Mouse (Mus musculus): Measurements from ENCODE around the gene Slc45a2.
"Not testable (repeated sequence)": the region's sequence is repeated elsewhere in the genome, so short reads cannot be mapped to it uniquely, and the experiment has no call there.

Gene Slc45a2

GRCm38 (mm10) chr15:11000421-11000820, at the start of gene Slc45a2:
TSS of gene Slc45a2 (plus strand) at chr15:11000721.
- no peak for DNase-seq (ENCODE audit: low read depth)

DNA sequence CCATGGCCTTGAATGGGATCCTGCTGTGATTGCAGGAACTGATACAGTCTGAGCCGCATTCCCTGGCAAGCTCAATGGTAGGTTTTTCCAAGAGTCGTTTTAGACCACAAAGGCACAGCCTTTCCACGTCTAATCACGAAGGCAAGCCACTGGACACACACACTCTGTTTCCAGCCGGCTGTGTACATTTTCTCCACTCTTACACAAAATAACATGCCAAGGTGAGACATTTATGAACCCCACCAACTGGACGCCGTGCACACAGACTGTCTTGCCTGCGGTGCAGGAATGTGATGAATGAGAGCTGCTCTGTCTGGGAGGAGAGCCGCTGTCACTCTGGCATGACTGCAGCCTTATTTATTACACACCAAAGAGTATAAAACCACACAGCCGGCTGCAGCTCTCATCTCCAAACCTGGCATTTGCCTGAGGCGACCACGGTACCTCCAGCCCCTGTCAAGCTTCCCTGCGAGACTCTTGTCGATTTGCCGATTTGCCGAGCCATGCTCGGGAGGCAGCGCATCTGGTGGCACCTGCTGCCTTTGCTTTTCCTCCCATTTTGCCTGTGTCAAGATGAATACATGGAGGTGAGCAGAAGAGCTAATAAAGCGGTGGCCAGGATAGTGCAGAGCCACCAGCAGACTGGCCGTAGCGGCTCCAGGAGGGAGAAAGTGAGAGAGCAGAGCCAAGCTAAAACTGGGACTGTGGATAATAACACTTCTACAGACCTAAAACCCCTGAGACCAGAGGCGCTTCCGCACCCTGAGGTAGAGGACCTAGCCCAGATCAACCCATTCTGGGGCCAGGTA, 48.4 kb upstream of the Slc45a2 start, which contains the start of gene C1qtnf3:
Gene C1qtnf3, plus strand, starts transcription at position 382 of the 809 bp plus-strand sequence.
- DNase-seq (ENCODE audit: low read depth): no peak

DNA sequence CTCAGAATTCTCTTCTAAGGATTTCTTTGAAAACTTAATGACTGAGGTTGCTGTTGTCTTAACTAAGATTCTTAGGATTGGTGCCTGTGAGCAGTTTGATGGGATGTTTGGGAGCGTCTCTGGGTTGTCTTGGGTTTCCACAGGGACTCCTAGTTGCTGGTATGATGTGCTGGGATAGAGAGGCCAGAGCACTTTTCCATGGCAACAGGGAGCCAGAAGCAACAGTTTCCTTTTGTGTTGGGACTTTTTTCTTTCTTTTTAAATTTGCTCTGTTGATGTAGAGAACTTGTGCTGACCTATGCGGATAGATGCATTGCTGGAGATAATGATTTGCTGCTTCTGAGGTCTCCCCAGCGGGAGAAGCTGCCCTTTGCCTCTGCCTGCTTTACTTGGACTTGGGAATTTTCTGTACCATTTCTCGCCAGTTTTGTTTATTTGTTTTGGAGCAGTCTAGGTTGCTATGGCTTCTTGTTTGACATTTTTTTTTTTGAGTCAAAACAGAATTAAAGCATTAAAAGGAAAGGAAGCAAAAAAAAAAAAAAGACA, 47.7 kb upstream of the Slc45a2 start:
- no peak for DNase-seq (ENCODE audit: low read depth)

DNA sequence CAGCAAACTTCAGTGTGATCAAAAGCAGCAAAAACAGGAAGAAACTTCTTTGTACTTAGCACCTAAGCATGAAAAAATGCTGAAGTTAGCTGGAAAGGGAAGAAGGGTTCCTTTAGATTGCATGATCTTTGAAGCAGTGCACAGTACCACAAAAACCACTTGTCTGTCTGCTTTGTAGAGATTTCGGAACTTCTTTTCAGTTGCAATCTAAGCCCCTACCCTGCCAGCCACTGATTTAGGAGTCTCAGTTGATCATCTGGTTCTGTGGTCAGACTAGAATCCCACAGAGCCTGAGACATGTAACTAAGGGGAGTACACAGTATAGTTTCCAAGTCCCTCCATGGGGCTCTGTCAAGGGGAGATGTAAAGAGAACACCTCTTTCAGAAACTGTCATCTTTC, 47.1 kb upstream of the Slc45a2 start:
- no peak for DNase-seq (ENCODE audit: low read depth)

- no peak for DNase-seq (ENCODE audit: low read depth)
These were observed 46.0 kb upstream of the Slc45a2 start for GRCm38 (mm10) chr15:10954381-10955016.

DNA sequence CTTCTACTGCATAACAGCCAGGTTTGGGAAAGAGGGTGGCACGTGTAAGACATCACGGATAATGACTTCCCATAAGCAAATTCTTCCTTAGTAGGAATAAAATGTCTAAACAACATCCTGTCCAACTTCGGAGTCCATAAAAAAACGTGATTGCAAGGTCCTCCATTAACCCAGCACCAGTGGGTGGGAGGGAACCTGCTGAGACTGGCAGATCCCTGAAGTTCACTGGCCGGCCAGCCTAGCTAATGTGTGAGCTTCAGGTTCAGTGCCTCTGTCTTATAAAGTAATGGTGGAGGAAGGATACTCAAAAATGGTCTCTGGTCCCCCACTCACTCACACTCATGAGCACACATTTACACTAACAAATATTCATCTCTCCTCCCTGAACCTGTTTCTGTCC, 45.4 kb upstream of the Slc45a2 start:
- no peak for DNase-seq (ENCODE audit: low read depth)

DNA sequence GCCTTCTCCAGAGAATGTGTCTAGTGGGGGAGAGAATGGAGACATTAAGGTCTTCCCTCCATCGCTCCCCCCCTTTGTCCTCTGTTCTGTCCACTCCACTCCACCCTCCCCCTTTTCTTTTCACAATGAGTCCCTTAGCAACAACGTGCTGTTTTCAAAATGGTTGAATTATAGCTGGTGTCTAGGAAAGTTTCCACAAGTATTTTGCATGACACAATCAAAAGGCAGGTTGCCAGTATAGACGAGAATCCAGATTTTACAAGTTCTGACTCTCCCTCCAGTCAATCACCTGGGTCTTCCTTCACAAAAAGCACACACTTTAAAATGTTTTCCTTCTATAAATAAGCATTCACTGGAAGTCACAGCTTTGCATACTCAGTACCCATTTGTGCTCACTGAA, 43.8 kb upstream of the Slc45a2 start:
- no peak for DNase-seq (ENCODE audit: low read depth)

- DNase-seq (ENCODE audit: low read depth): no peak
These were observed 41.1 kb upstream of the Slc45a2 start for GRCm38 (mm10) chr15:10959277-10960026.

DNA sequence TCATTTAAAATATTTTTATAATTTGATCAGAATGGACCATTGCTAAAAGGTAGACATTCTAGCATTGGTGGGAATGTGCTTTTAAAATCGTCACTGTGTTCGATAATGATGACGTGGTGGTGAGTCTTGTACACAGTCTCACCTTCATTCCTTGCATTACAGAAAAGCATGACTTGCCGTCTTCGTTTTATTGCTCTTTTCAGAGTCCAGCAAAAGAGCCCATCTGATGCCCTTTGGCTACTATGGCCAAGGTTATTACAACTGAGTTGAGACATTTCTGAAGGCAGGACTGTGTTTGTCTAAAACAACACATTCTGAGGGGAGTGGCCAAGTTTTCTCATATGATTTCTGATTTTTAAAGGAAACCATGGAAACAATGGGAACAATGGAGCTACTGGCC, 40.3 kb upstream of the Slc45a2 start:
- DNase-seq (ENCODE audit: low read depth): no peak

DNA sequence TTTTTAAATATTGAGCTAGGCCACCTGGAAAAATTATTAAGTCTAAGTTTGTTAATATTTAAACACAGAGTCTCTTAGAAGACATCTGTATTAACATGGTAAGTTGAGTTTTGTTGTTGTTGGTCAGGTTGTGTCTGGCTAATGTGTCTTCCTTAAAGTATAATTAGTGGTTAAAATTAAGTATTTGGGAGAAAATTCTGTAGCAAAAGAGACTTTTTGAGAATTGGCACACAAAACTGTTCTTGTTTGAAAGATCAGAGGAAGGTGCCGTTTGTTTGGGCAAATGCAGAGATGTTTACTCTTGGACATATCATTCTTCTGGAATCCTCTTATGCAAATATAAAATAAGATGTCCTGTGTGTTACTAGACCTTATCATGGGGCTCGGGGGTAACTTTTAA, 37.9 kb upstream of the Slc45a2 start:
- no peak for DNase-seq (ENCODE audit: low read depth)

DNA sequence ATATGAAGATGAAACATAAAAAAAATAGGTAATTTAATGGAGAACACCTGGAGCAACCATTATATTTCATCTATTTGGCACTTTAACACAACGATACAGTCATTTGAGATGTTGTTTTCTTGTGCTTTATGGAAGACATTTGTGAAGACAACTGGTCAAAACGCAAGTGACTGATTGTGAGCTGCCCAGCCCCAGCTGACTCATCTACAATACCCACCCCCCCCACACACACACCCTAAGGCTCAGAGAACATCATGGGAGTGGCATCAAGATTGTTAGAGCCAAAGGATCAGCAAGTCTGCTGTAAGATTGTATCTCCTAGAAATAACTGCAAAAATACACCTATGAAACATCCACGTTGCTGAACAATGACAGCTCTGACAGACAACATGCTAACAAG, 31.1 kb upstream of the Slc45a2 start:
- DNase-seq (ENCODE audit: low read depth): no peak

DNA sequence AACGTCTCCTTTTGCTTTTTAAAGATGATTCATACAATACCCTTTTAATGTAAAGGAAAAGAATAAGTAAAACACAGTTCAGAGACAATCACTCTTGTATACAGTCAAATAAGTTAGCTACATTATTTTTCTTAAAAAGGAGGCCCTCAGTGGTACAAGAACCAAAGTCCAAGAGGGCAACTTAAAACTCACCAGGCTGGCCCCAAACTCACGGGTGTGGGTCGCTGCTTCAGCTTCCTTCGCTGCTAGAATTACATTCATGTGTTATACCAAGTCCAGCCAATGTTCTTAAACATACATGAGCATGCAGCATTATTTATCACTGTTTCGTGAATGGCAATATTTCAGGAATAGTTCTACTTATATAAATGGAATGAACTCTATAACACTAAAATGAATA, 29.7 kb upstream of the Slc45a2 start:
- DNase-seq (ENCODE audit: low read depth): no peak

GRCm38 (mm10) chr15:10977151-10977550, 23.4 kb upstream of the Slc45a2 start:
- no peak for DNase-seq (ENCODE audit: low read depth)

DNA sequence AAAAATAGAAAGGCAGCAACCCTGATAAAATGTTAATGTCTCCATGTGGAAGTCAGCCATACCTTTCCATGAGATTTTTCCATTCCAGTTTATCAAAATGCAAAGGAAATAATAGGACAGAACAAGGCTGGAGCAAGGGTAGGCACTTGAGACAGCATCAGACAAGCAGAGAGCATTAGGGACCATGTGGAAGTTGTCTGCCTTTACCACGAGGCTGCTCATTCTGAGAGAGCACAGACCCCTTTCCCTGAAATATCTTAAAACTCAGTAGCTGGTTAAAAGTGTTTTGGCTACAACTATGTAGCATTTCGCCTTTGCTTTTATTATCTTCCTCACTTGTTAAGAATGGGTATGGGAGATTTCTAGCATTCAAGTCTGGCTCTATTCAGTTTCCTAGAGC, 19.8 kb upstream of the Slc45a2 start:
- no peak for DNase-seq (ENCODE audit: low read depth)

GRCm38 (mm10) chr15:10981377-10982063, 19.0 kb upstream of the Slc45a2 start, which contains the start of gene Amacr:
TSS of gene Amacr (plus strand) at chr15:10981756.
- peak; percentile 89 for DNase-seq (ENCODE audit: low read depth)

GRCm38 (mm10) chr15:10982064-10982435, 18.5 kb upstream of the Slc45a2 start:
- DNase-seq (ENCODE audit: low read depth): no peak

DNA sequence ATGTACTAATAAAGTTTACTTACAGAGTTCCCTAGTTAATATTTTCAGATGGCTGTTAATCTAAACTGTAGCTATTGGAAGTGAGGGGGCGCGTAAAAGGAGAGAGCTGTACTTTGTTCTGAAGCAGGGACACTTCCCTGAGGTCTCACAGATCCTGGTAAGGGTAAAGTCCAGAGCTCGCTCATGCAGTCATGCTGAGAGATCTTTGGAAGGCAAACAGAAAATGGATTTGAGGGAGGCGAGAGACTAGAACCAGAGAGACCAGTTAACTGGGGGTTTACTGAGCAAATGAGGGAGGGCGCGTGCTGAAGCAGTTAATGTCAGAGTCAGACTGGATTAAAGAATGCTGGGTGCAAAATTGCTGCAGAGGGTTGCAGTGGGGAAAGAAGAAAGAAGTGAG, 14.8 kb upstream of the Slc45a2 start:
- DNase-seq (ENCODE audit: low read depth): no peak

- DNase-seq (ENCODE audit: low read depth): not testable (repeated sequence)
These were observed 14.0 kb upstream of the Slc45a2 start for GRCm38 (mm10) chr15:10986477-10986876.

DNA sequence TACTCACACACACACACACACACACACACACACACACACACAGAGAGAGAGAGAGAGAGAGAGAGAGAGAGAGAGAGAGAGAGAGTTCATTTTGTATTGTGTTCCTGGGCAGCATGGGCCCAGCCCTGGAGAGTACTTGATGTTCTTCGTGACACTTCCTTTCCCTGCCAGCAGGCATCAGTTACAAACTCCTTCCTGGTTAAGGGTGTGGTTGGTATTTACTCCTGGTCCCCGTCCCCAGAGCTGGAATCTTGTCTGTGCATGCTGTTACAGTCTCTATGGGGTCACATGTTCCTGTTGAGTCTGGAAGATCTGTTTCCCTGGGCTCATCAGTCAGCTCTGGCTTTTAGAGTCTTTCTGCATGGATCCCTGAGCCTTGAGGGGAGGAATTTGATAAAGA, 10.1 kb upstream of the Slc45a2 start:
- no peak for DNase-seq (ENCODE audit: low read depth)

DNA sequence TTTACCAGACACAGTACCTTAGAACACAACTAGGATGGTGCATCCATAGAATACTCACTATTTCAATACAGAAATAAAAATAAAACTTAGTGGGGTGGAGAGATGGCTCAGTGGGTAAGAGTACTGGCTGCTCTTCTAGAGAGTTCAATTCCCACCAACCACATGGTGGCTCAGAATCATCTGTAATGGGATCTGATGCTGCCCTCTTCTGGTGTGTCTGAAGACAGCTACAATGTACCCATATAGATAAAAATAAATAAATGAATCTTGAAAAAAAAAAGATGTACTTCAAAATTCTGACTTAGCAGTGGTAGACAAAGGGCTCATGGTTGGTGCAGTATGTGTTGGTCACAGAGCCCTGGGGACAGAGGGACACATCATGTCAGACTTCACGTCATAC, 9.0 kb upstream of the Slc45a2 start:
- no peak for DNase-seq (ENCODE audit: low read depth)

GRCm38 (mm10) chr15:10999832-11000231, 689 bp upstream of the Slc45a2 start:
- DNase-seq (ENCODE audit: low read depth): no peak

GRCm38 (mm10) chr15:11003791-11004190, 3.3 kb downstream of the Slc45a2 start:
- no peak for DNase-seq (ENCODE audit: low read depth)
